Mouse (Mus musculus): ENCODE data around the gene Spata20. TPM values are rescaled to one million over a fixed set of nuclear protein-coding genes. Genes with fewer than 3 reads are reported as not detected.
A peak's percentile ranks its signal among the peaks of the same experiment; 100 is the strongest.

The Spata20 gene
- polyA plus RNA-seq, 1 experiment from 2014 or later = 1.2 TPM

- H3K4me3 ChIP-seq (replicated peaks) = peak overlapping the region; percentile 18
Observed at GRCm38 (mm10) chr11:94469136-94470064, 16.6 kb downstream of the Spata20 start.

GRCm38 (mm10) chr11:94468582-94469064, 17.4 kb downstream of the Spata20 start:
- H3K4me1 ChIP-seq = peaks cover 84% of the 10 kb centered on the region
- H3K4me3 ChIP-seq (replicated peaks) = peak overlapping the region; percentile 18; the same call in 1 of the 2 replicates
- H3K9ac ChIP-seq = no peak overlapping the region

More at GRCm38 (mm10) chr11:94469136-94470064, 16.6 kb downstream of the Spata20 start:
- Histone ChIP-seq H3K36me3 (no peaks in the 10 kb centered on the region), H3K27me3 (peaks cover 4% of the 10 kb centered on the region; the same call in 1 of the 2 replicates), H3K9me3 (replicated peaks) (no peaks in the 10 kb centered on the region), H3K9ac (no peak overlapping the region), H3K4me1 (peaks cover 80% of the 10 kb centered on the region), H3K4me2 (replicated peaks) (peak overlapping the region; percentile 86), H3K27ac (replicated peaks) (peak overlapping the region; percentile 90)
- WGBS = 6% methylated on average over 9 of the region's 9 CpGs
- peak; percentile 45 for ATAC-seq (ENCODE audit: insufficient number of reproducible peaks, low FRiP score, low TSS enrichment, low read depth)

DNA sequence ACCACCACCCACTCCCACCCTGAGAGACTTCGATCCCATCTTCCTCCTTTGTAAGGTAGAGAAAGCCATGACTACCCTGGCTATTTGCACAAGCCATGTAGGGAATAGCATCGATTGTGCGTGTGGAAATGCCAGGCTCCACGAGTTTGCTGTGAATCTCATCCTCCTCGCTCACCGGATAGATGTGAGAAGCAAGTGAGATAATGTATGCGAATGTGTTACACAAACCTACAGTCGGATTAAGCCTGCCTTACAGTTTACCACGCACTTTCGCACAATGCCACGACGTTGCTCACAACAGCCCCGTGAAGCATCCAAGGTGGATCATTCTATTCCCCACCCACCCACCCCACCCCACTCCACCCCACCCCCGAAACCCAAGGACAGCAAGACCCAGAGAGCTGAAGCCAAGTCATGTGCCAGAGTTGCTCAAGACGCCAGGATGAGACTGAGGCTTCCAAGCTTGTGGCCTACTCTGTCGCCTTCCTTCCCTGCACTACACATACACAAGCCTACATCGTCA, 19.6 kb downstream of the Spata20 start:
- no peaks in the 10 kb centered on the region for H3K27me3 ChIP-seq
- H3K36me3 ChIP-seq = peaks cover 10% of the 10 kb centered on the region; the same call in 1 of the 2 replicates
- peaks cover 73% of the 10 kb centered on the region for H3K4me1 ChIP-seq
- WGBS = 80% methylated on average over 17 of the region's 17 CpGs
- H3K4me2 ChIP-seq (replicated peaks) = no peak overlapping the region
- no peak overlapping the region for H3K27ac ChIP-seq (replicated peaks)
- no peak overlapping the region for H3K9ac ChIP-seq
- no peak overlapping the region for H3K4me3 ChIP-seq (replicated peaks)
- H3K9me3 ChIP-seq (replicated peaks) = no peaks in the 10 kb centered on the region
- ATAC-seq (ENCODE audit: insufficient number of reproducible peaks, low FRiP score, low TSS enrichment, low read depth) = no peak

More at GRCm38 (mm10) chr11:94468582-94469064, 17.4 kb downstream of the Spata20 start:
- H3K9me3 ChIP-seq (replicated peaks) = no peaks in the 10 kb centered on the region
- H3K36me3 ChIP-seq = no peaks in the 10 kb centered on the region
- ATAC-seq (ENCODE audit: insufficient number of reproducible peaks, low FRiP score, low TSS enrichment, low read depth) = no peak
- WGBS = 25% methylated on average over 4 of the region's 4 CpGs
- peak overlapping the region; percentile 90 for H3K27ac ChIP-seq (replicated peaks)
- H3K27me3 ChIP-seq = peaks cover 4% of the 10 kb centered on the region; the same call in 1 of the 2 replicates
- H3K4me2 ChIP-seq (replicated peaks) = peak overlapping the region; percentile 86

DNA sequence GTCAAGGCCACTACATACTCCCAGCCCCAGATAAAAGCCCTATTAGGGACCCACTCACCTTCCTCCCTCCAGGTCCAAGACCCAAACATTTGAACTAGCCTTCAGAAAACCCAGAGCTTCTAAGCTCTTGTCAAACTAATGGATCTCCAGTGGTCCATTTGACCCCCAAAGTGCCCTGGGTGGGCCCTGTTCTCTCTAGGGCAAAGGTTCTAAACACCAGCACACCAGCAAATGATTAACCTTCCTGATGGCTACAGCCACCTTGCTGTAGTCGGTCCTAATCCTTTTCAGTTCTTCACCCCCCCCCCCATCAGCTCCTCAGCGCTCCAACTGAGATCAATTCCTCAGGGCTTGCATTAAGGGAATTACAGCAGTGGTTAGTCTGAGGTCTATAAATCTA, 21.8 kb downstream of the Spata20 start:
- H3K36me3 ChIP-seq = peaks cover 27% of the 10 kb centered on the region
- no peak overlapping the region for H3K9ac ChIP-seq
- no peaks in the 10 kb centered on the region for H3K9me3 ChIP-seq (replicated peaks)
- no peak overlapping the region for H3K27ac ChIP-seq (replicated peaks)
- H3K27me3 ChIP-seq = no peaks in the 10 kb centered on the region
- H3K4me2 ChIP-seq (replicated peaks) = no peak overlapping the region
- H3K4me1 ChIP-seq = peaks cover 56% of the 10 kb centered on the region
- WGBS = 45% methylated on average over 2 of the region's 2 CpGs
- H3K4me3 ChIP-seq (replicated peaks) = no peak overlapping the region
- ATAC-seq (ENCODE audit: insufficient number of reproducible peaks, low FRiP score, low TSS enrichment, low read depth) = no peak

DNA sequence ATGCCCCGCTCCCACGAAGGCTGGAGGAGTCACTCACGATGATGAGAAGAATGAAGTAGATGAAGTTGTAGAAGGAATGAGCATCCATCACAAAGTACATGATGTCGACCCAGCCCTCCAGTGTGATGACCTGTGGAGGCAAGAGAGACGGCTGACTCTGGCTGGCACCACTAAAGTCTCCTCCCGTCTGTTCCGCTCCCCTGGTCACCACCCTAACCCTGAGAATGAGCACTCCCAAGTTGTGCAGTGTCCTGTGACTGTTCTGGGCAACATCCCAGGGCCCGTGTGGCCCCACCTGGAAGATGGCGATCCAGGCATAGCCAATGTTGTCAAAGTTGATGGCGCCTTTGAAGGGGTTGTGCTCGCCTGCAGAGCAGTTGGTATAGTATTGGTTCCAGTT, 24.1 kb downstream of the Spata20 start:
- Histone ChIP-seq H3K36me3 (peaks cover 47% of the 10 kb centered on the region), H3K9ac (no peak overlapping the region), H3K4me3 (replicated peaks) (no peak overlapping the region), H3K9me3 (replicated peaks) (no peaks in the 10 kb centered on the region), H3K27me3 (no peaks in the 10 kb centered on the region), H3K27ac (replicated peaks) (no peak overlapping the region), H3K4me2 (replicated peaks) (no peak overlapping the region), H3K4me1 (peaks cover 37% of the 10 kb centered on the region)
- no peak for ATAC-seq (ENCODE audit: insufficient number of reproducible peaks, low FRiP score, low TSS enrichment, low read depth)
- WGBS = 89% methylated on average over 11 of the region's 11 CpGs

- Histone ChIP-seq H3K9me3 (replicated peaks) (no peaks in the 10 kb centered on the region), H3K4me2 (replicated peaks) (no peak overlapping the region), H3K27ac (replicated peaks) (0 out of 2 replicates have a peak overlapping the region, but pooled peaks have one; percentile 2), H3K36me3 (peaks cover 58% of the 10 kb centered on the region), H3K4me1 (peaks cover 28% of the 10 kb centered on the region), H3K9ac (no peak overlapping the region), H3K4me3 (replicated peaks) (no peak overlapping the region), H3K27me3 (no peaks in the 10 kb centered on the region)
- WGBS = 82% methylated on average over 15 of the region's 15 CpGs
- ATAC-seq (ENCODE audit: insufficient number of reproducible peaks, low FRiP score, low TSS enrichment, low read depth) = no peak
Observed at GRCm38 (mm10) chr11:94457001-94457400, 29.0 kb downstream of the Spata20 start.

- Histone ChIP-seq H3K36me3 (peaks cover 54% of the 10 kb centered on the region), H3K4me3 (replicated peaks) (no peak overlapping the region), H3K4me1 (peaks cover 27% of the 10 kb centered on the region), H3K9ac (no peak overlapping the region), H3K9me3 (replicated peaks) (no peaks in the 10 kb centered on the region), H3K4me2 (replicated peaks) (no peak overlapping the region), H3K27ac (replicated peaks) (peak overlapping the region; percentile 2), H3K27me3 (no peaks in the 10 kb centered on the region)
- no peak for ATAC-seq (ENCODE audit: insufficient number of reproducible peaks, low FRiP score, low TSS enrichment, low read depth)
- WGBS = 53% methylated on average over 3 of the region's 3 CpGs
Observed at GRCm38 (mm10) chr11:94456347-94456746, 29.6 kb downstream of the Spata20 start.

DNA sequence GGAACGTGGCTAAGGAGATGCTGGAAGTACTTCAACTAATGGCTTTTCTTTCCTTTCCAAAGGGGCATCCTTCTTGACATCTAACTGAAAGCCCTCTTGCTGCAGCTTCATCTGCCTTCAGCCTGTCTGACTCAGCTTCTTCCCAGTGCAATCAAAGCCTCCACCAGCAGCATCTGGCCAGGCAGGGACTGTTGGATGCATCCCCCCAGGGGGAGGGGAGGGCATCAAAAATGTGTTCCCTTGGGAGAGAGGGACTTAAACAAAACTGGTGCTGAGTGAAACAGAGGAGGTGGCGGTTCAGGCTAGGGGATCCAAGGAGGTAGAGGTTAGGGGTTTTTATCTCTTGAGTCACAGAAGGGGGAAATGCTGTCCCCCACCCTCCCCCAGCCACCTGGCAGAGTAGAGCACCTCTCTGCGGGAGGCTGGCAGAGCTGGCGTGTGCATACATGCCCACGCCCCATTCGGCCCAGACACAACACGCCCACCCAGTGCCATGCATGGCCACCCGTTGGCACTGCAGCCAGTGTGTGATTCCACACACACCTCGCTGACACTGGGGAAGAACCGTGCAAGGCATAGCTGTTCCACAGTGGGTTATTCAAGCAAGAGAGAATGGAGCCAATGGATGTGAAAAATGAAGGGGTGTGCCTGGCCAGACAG, 30.7 kb downstream of the Spata20 start:
- 60% methylated on average over 10 of the region's 10 CpGs for WGBS

DNA sequence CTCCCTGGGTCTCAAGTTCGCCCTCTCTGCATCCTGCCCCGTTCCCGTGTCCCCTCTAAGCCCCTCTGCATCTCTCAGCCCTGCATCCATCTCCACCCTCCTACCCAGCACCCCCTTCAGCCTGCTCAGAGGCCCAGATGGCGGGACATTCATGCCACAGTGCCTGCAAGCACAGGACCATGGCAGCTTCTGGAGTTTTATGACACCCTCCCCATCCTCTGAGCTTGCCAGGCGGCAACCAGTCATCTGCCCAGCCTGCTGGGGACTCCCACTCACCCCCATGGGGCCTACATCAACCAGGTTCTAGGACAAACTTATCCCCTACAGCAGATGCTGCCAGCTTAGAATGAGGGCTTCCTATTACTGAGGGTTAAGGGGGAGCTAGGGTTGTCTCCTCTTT, 31.2 kb downstream of the Spata20 start:
- 70% methylated on average over 5 of the region's 5 CpGs for WGBS
- no peaks in the 10 kb centered on the region for H3K27me3 ChIP-seq
- no peak for ATAC-seq (ENCODE audit: insufficient number of reproducible peaks, low FRiP score, low TSS enrichment, low read depth)
- H3K36me3 ChIP-seq = peaks cover 43% of the 10 kb centered on the region
- H3K27ac ChIP-seq (replicated peaks) = no peak overlapping the region; the same call in 1 of the 2 replicates
- H3K9me3 ChIP-seq (replicated peaks) = no peaks in the 10 kb centered on the region
- H3K4me3 ChIP-seq (replicated peaks) = no peak overlapping the region
- no peak overlapping the region for H3K9ac ChIP-seq
- peaks cover 40% of the 10 kb centered on the region for H3K4me1 ChIP-seq
- no peak overlapping the region for H3K4me2 ChIP-seq (replicated peaks)

More for the DNA sequence above, 30.7 kb downstream of the Spata20 start:
- Histone ChIP-seq H3K9ac (no peak overlapping the region), H3K4me3 (replicated peaks) (no peak overlapping the region), H3K4me2 (replicated peaks) (no peak overlapping the region), H3K36me3 (peaks cover 47% of the 10 kb centered on the region), H3K4me1 (peaks cover 35% of the 10 kb centered on the region), H3K27ac (replicated peaks) (peak overlapping the region; percentile 28; the same call in 1 of the 2 replicates), H3K9me3 (replicated peaks) (no peaks in the 10 kb centered on the region), H3K27me3 (no peaks in the 10 kb centered on the region)
- ATAC-seq (ENCODE audit: insufficient number of reproducible peaks, low FRiP score, low TSS enrichment, low read depth) = no peak

DNA sequence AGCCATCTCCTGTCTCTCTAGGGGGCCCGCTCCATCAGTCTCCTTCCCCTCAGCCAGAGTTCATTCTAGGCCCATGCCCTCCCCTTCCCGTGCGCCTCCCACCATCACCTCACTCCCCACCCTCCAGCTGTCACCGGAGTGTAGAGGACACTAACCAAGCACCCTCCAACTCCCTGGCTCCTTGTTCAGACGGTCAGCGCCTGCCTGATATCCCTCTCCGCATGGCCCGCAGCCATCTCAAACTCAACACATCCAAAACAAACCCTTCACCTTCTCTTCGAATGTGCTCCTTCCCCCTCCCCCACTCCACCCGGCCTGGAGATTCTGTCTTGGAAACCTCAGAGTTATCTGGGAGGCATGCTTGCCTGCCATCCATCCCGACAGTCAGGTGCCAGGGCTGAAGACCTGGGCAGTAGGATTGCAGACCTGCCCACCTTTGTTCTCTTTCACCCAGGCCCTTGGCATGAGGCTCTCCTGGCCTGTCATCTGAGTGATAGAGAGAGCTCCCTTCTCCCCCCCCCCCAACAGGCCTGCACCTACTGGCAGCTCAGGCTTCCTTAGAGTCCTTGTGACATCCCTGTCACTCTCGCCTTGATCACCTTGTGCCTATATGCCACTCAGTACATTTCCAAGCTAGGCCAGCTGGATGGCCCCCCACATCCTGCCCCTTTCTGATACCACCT, 34.7 kb downstream of the Spata20 start:
- H3K9ac ChIP-seq = no peak overlapping the region
- ATAC-seq (ENCODE audit: insufficient number of reproducible peaks, low FRiP score, low TSS enrichment, low read depth) = no peak
- H3K27ac ChIP-seq (replicated peaks) = no peak overlapping the region
- no peak overlapping the region for H3K4me2 ChIP-seq (replicated peaks)
- peaks cover 41% of the 10 kb centered on the region for H3K4me1 ChIP-seq
- H3K9me3 ChIP-seq (replicated peaks) = no peaks in the 10 kb centered on the region
- 58% methylated on average over 12 of the region's 12 CpGs for WGBS
- no peak overlapping the region for H3K4me3 ChIP-seq (replicated peaks)
- peaks cover 16% of the 10 kb centered on the region; the same call in 1 of the 2 replicates for H3K36me3 ChIP-seq
- no peaks in the 10 kb centered on the region for H3K27me3 ChIP-seq

Measured in embryonic facial prominence, embryonic 15.5 days (tissue).